Mouse (Mus musculus) adrenal gland, adult 8-10 months (tissue): ENCODE results near the gene Pramel4. TPM values are rescaled to one million over a fixed set of nuclear protein-coding genes. Genes with fewer than 3 reads are reported as not detected.
"Not testable (repeated sequence)": the region's sequence is repeated elsewhere in the genome, so short reads cannot be mapped to it uniquely, and the experiment has no call there.

Experiments
- DNase-seq: peaks from one replicate; pipeline ENCODE4 v3.0.0; 2022
- total RNA-seq, 4 experiments: library from RNA; stranded (reverse); gene quantifications; 2 replicates each; pipeline ENCODE4 v1.2.4; 2022

The Pramel4 gene
- total RNA-seq, result not detected

GRCm38 (mm10) chr4:144058826-144059225 lies at the start of gene Pramel4:
Gene Pramel4, plus strand, starts transcription at chr4:144059126.
- DNase-seq, result not testable (repeated sequence)

GRCm38 (mm10) chr4:144106174-144106573 lies 47.2 kb downstream of the Pramel4 start, which contains the start of gene Gm13102:
Gene Gm13102, plus strand, starts transcription at chr4:144106474.
- DNase-seq, result not testable (repeated sequence)

Other genes starting within 250 kb of the Pramel4 start
- not detected for gene Gm13084, start 243.0 kb upstream of the Pramel4 start, total RNA-seq
- gene Gm13103, start 212.6 kb upstream of the Pramel4 start, total RNA-seq, result not detected
- gene Pramef6, start 158.7 kb upstream of the Pramel4 start, total RNA-seq, result not detected
- not detected for gene Pramef25, start 108.1 kb upstream of the Pramel4 start, total RNA-seq
- gene Gm13101, start 92.2 kb upstream of the Pramel4 start, total RNA-seq, result not detected
- gene Pramef17, start 64.8 kb upstream of the Pramel4 start, total RNA-seq, result not detected
- not detected for gene Gm13102, start 47.3 kb downstream of the Pramel4 start, total RNA-seq
- not detected for gene Oog3, start 103.5 kb downstream of the Pramel4 start, total RNA-seq
- gene Oog2, start 131.6 kb downstream of the Pramel4 start, total RNA-seq, result not detected
- not detected for gene C87977, start 154.2 kb downstream of the Pramel4 start, total RNA-seq
- gene Pramel5, start 221.4 kb downstream of the Pramel4 start, total RNA-seq, result not detected